Mouse (Mus musculus) G1E (cell line): ENCODE results near the gene Ankrd31.

Source experiments
- CTCF ChIP-seq: IDR thresholded peaks from 2 replicates; pipeline ENCODE4 v1.5.1; 2012; ENCODE audit warnings: low read depth, low read length, inconsistent platforms, mixed read lengths
- GATA2 ChIP-seq: IDR thresholded peaks from 2 replicates; pipeline ENCODE4 v1.6.1; 2012; ENCODE audit warnings: low read depth, low read length, inconsistent platforms, borderline replicate concordance

- TF ChIP-seq GATA2 (no peak), CTCF (no peak)
Measured at GRCm38 (mm10) chr13:96728289-96728688, 19.8 kb upstream of the Ankrd31 start.
